Mouse (Mus musculus) liver, adult 2 months (tissue): ENCODE measurements around the gene Myrip.

Experiments
- CTCF ChIP-seq: fragments of 200-500 bp; IDR thresholded peaks from 2 replicates; pipeline ENCODE4 v1.5.1; 2011; ENCODE audit warnings: low read depth, low read length, control low read depth
- POLR2A ChIP-seq: fragments of 200-500 bp; IDR thresholded peaks from 2 replicates; pipeline ENCODE4 v1.6.1; 2011; ENCODE audit warnings: low read length, control low read depth; ENCODE audit not compliant: insufficient read depth; ENCODE audit errors: extremely low read depth

DNA sequence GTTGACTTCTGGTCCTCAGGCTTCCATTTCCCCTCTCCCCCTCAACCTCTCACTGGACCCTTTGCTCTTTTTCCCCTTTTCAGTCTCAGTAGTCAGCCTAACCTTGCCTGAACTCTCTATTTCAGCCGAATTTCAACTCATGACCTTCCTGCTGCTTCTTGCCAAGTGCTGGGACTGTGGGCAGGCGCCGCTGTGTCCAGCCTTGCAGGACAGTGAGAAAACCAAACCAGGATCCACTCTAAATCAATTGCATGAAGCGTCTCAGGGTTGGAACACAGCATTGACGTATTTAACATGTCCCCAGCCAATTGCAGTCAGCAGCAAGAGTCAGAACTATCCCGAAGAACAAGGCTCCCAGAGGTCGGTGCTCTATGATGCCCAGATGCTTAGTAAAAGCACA is 26.1 kb upstream of the Myrip start:
- TF ChIP-seq CTCF (no peak), POLR2A (no peak)
